14 mouse cellular contexts compared by ENCODE assay signal in genomic region chr14:60711590-60712288, GRCm38 (mm10). TPM values are rescaled to one million over a fixed set of nuclear protein-coding genes. Genes with fewer than 3 reads are reported as not detected.
DNase-seq lines count a peak whose midpoint lies in the region; ATAC-seq and TF ChIP-seq lines count a peak whose summit lies in the region.
"Had no signal": no experiment of that assay in that cellular context is flagged by ENCODE, and none has a peak within 500 bp of the region (broad histone marks: within the 10 kb centered on the region; RNA-seq: fewer than 3 reads in every experiment).

No protein-coding gene starts in this region.

- 0 out of 2 replicates have a peak overlapping the region, but pooled peaks have one; percentile 4 for H3K9ac ChIP-seq in heart, embryonic 12.5 days
- H3K9ac ChIP-seq in lung, postnatal 0 days (replicated peaks; ENCODE audit: low read depth), result no peak overlapping the region
- H3K9ac ChIP-seq: lung, embryonic 15.5 days had no signal

- peak; percentile 71 for TF ChIP-seq CTCF in lung, postnatal 0 days (IDR thresholded peaks at IDR 0.05)

- no peaks in the 10 kb centered on the region for H3K9me3 ChIP-seq in heart, embryonic 12.5 days (replicated peaks)
- no peaks in the 10 kb centered on the region for H3K9me3 ChIP-seq in lung, postnatal 0 days (ENCODE audit: low read length)
- H3K9me3 ChIP-seq: lung, embryonic 15.5 days had no signal

- no peak overlapping the region for H3K27ac ChIP-seq in heart, embryonic 12.5 days (ENCODE audit: poor library complexity, severe bottlenecking)
- no peak overlapping the region for H3K27ac ChIP-seq in lung, postnatal 0 days (ENCODE audit: low read length)
- H3K27ac ChIP-seq: lung, embryonic 15.5 days had no signal

- H3K4me1 ChIP-seq in heart, embryonic 12.5 days (replicated peaks), result peaks cover 13% of the 10 kb centered on the region
- no peaks in the 10 kb centered on the region for H3K4me1 ChIP-seq in lung, postnatal 0 days (ENCODE audit: insufficient read depth, low read depth, low read length)

- WGBS in heart, embryonic 12.5 days, result 72% methylated on average over 6 of the region's 6 CpGs
- 80% methylated on average over 6 of the region's 6 CpGs for WGBS in lung, postnatal 0 days

- no peaks in the 10 kb centered on the region for H3K36me3 ChIP-seq in heart, embryonic 12.5 days
- H3K36me3 ChIP-seq in lung, postnatal 0 days (ENCODE audit: insufficient read depth, low read length), result 0 out of 2 replicates have a peak, but pooled peaks cover 6% of the 10 kb centered on the region
- H3K36me3 ChIP-seq: lung, embryonic 15.5 days had no signal

- DNase-seq in heart, adult 11 months, result no peak
- DNase-seq in 416B (ENCODE audit: low read depth), result peak; percentile 65
- peak; percentile 52 for DNase-seq in T-cell, adult 2 months (ENCODE audit: low spot score)
- peak; percentile 30 for DNase-seq in lung, postnatal 0 days (ENCODE audit: low spot score)
- no peak for DNase-seq in adrenal gland, postnatal 36 days
- no peak for DNase-seq in frontal cortex, adult 2 months (ENCODE audit: extremely low spot score in 1 of 2, low spot score in 1 of 2)
- DNase-seq in natural killer cell, adult 2 months (ENCODE audit: low spot score in 2 of 2), result no peak
- DNase-seq: cerebellum, adult 8-10 months; right cerebral cortex, adult 18-20 months had no signal

- no peaks in the 10 kb centered on the region for H3K27me3 ChIP-seq in heart, embryonic 12.5 days (replicated peaks)
- H3K27me3 ChIP-seq in lung, postnatal 0 days (replicated peaks; ENCODE audit: insufficient read depth, low read length), result no peaks in the 10 kb centered on the region
- H3K27me3 ChIP-seq: lung, embryonic 15.5 days had no signal

- H3K4me2 ChIP-seq in heart, embryonic 12.5 days, result no peak overlapping the region
- H3K4me2 ChIP-seq in lung, postnatal 0 days (replicated peaks; ENCODE audit: low read depth, low read length), result no peak overlapping the region
- H3K4me2 ChIP-seq: lung, embryonic 15.5 days had no signal

- no peak for TF ChIP-seq EP300 in lung, postnatal 0 days (IDR thresholded peaks at IDR 0.05)

- ATAC-seq in heart, embryonic 12.5 days (ENCODE audit: insufficient number of reproducible peaks, low FRiP score), result no peak
- ATAC-seq in lung, postnatal 0 days, result no peak
- ATAC-seq: hindbrain, embryonic 16.5 days had no signal

- H3K4me3 ChIP-seq in heart, embryonic 12.5 days, result no peak overlapping the region
- no peak overlapping the region for H3K4me3 ChIP-seq in lung, postnatal 0 days (ENCODE audit: low read depth, low read length)
- H3K4me3 ChIP-seq: erythroblast, embryonic 14.5 days; lung, embryonic 15.5 days had no signal

RNA-seq across cellular contexts. Expression of gene C1qtnf9, which starts 56.2 kb away (rescaled TPM):
- polyA plus RNA-seq in heart, embryonic 12.5 days (2016; fragmentation: Nextera tagmentation; extraction: Ambion mirVana), result 0.20 TPM in 1 of 2 replicates, not detected in the other
- 0.45 and 0.77 TPM in 2 replicates for polyA plus RNA-seq in lung, postnatal 0 days (2015; fragmentation: Nextera tagmentation; extraction: Ambion mirVana)
- 1 to 10 TPM; 5.5 to 5.9 TPM for total RNA-seq in adrenal gland, postnatal 36 days (2021)
- polyA plus RNA-seq in frontal cortex, adult 2 months (2012; rRNA removed), result 0.23 and 0.50 TPM in 2 replicates
- polyA plus RNA-seq: neural tube, embryonic 11.5 days had no signal

Comparison
In these comparisons a context has a peak if more than half of its experiments do, and no peak if none do; other contexts are left out.
1. DNase-seq: peak in 416B (single experiment), T-cell, adult 2 months (single experiment) and lung, postnatal 0 days (single experiment); none in heart, adult 11 months (single experiment), adrenal gland, postnatal 36 days (0 of 2), frontal cortex, adult 2 months (0 of 2) and natural killer cell, adult 2 months (0 of 2).